Mouse (Mus musculus) liver, postnatal 0 days (tissue): ENCODE measurements at regions not wholly inside any gene's neighbourhood (a gene's known extent, or its start where the extent isn't known, plus 50 kb on each side); places are given as distances from the start of the nearest gene placed in this dataset.

Experiments used
- ATAC-seq: fragments of 200-750 bp; cut with Nextera tagmentation; 2 replicates; pipeline ENCODE4 v1.8.0; 2017; ENCODE audit warnings: mild to moderate bottlenecking, moderate library complexity
- DNase-seq: peaks from one replicate; pipeline ENCODE4 v3.0.0-alpha.2; 2016
- H3K27ac ChIP-seq: fragments of 300-500 bp; sonication (generic); 2 replicates; pipeline ENCODE4 v1.5.1; 2014; ENCODE audit warnings: antibody characterized with exemption, moderate library complexity, mild to moderate bottlenecking, low read depth
- H3K27me3 ChIP-seq: fragments of 300-500 bp; sonication (generic); 2 replicates; pipeline ENCODE4 v1.6.1; 2014; ENCODE audit warnings: low read length, control low read depth, mixed read lengths; ENCODE audit not compliant: insufficient read depth
- H3K36me3 ChIP-seq: fragments of 300-500 bp; sonication (generic); replicated peaks from 2 replicates; pipeline ENCODE4 v1.6.1; 2014; ENCODE audit warnings: mild to moderate bottlenecking, control low read depth, low read length, moderate library complexity, mixed read lengths; ENCODE audit not compliant: insufficient read depth
- H3K4me1 ChIP-seq: fragments of 300-500 bp; sonication (generic); 2 replicates; pipeline ENCODE4 v1.6.1; 2014; ENCODE audit warnings: antibody characterized with exemption, mild to moderate bottlenecking, control low read depth; ENCODE audit not compliant: insufficient read depth
- H3K4me2 ChIP-seq: fragments of 300-500 bp; sonication (generic); 2 replicates; pipeline ENCODE4 v1.6.1; 2014; ENCODE audit warnings: low read depth, mild to moderate bottlenecking, low read length, moderate library complexity, mixed read lengths
- H3K4me3 ChIP-seq: fragments of 300-500 bp; sonication (generic); 2 replicates; pipeline ENCODE4 v1.5.1; 2014; ENCODE audit warnings: low read depth, low read length
- H3K9ac ChIP-seq: fragments of 300-500 bp; sonication (generic); replicated peaks from 2 replicates; pipeline ENCODE4 v1.6.1; 2014; ENCODE audit warnings: mild to moderate bottlenecking, moderate library complexity
- H3K9me3 ChIP-seq: fragments of 300-500 bp; sonication (generic); 2 replicates; pipeline ENCODE4 v1.6.1; 2016; ENCODE audit warnings: mild to moderate bottlenecking, control low read depth, low read length, mixed read lengths
- CTCF ChIP-seq: sonication (generic); IDR thresholded peaks from 2 replicates; pipeline ENCODE4 v1.5.1; 2016; ENCODE audit warnings: antibody characterized with exemption, low read depth
- EP300 ChIP-seq: IDR thresholded peaks from 2 replicates; pipeline ENCODE4 v1.6.1; 2016; ENCODE audit warnings: antibody characterized with exemption, low read depth, mild to moderate bottlenecking
- WGBS: fragments of 180-500 bp; shearing (Covaris S2); extraction: QIAGEN DNeasy Blood & Tissue Kit; methylation state at CpG from one replicate; pipeline ENCODE4 v1.1.7; 2014; ENCODE audit not compliant: insufficient replicate concordance; 5-methylcytosine and 5-hydroxymethylcytosine counted together

- H3K4me2 ChIP-seq, result no peak overlapping the region
- no peak for DNase-seq
- H3K9me3 ChIP-seq, result no peaks in the 10 kb centered on the region
- no peak for ATAC-seq
- TF ChIP-seq CTCF (no peak), EP300 (no peak)
- no peak overlapping the region for H3K9ac ChIP-seq
- WGBS, result 77% methylated on average over 6 of the region's 6 CpGs
- no peak overlapping the region for H3K4me3 ChIP-seq
- H3K27me3 ChIP-seq, result no peaks in the 10 kb centered on the region
- H3K27ac ChIP-seq, result no peak overlapping the region
- H3K36me3 ChIP-seq, result no peaks in the 10 kb centered on the region
- H3K4me1 ChIP-seq, result no peaks in the 10 kb centered on the region
Measured at GRCm38 (mm10) chr19:54603345-54603744, 523.7 kb downstream of the Gpam start.

- no peak overlapping the region for H3K27ac ChIP-seq
- WGBS, result 68% methylated on average over 1 of the region's 1 CpGs
- no peaks in the 10 kb centered on the region for H3K9me3 ChIP-seq
- H3K27me3 ChIP-seq, result no peaks in the 10 kb centered on the region
- no peak overlapping the region for H3K4me2 ChIP-seq
- TF ChIP-seq CTCF (no peak), EP300 (no peak)
- no peak overlapping the region for H3K9ac ChIP-seq
- no peak for ATAC-seq
- no peak for DNase-seq
- no peak overlapping the region for H3K4me3 ChIP-seq
- no peaks in the 10 kb centered on the region for H3K36me3 ChIP-seq
- no peaks in the 10 kb centered on the region for H3K4me1 ChIP-seq
Measured at GRCm38 (mm10) chr19:54605346-54605745, 521.7 kb downstream of the Gpam start.

GRCm38 (mm10) chr19:54616924-54617323 is 510.1 kb downstream of the Gpam start:
- WGBS, result 55% methylated on average over 4 of the region's 4 CpGs
- no peaks in the 10 kb centered on the region for H3K4me1 ChIP-seq
- ATAC-seq (no peak), DNase-seq (no peak)
- H3K36me3 ChIP-seq, result no peaks in the 10 kb centered on the region
- H3K27me3 ChIP-seq, result no peaks in the 10 kb centered on the region
- no peaks in the 10 kb centered on the region for H3K9me3 ChIP-seq
- TF ChIP-seq EP300 (no peak), CTCF (no peak)
- H3K4me2 ChIP-seq, result no peak overlapping the region
- H3K27ac ChIP-seq, result no peak overlapping the region
- no peak overlapping the region for H3K4me3 ChIP-seq
- no peak overlapping the region for H3K9ac ChIP-seq
